Mouse (Mus musculus) cerebellum, adult 8-10 months (tissue): Measurements from ENCODE around the gene Hnrnpul1.
A peak's percentile ranks its signal among the peaks of the same experiment; 100 is the strongest.
"Not testable (repeated sequence)": the region's sequence is repeated elsewhere in the genome, so short reads cannot be mapped to it uniquely, and the experiment has no call there.

Experiments used
- DNase-seq: peaks from one replicate; pipeline ENCODE4 v3.0.0; 2022

Gene Hnrnpul1

DNA sequence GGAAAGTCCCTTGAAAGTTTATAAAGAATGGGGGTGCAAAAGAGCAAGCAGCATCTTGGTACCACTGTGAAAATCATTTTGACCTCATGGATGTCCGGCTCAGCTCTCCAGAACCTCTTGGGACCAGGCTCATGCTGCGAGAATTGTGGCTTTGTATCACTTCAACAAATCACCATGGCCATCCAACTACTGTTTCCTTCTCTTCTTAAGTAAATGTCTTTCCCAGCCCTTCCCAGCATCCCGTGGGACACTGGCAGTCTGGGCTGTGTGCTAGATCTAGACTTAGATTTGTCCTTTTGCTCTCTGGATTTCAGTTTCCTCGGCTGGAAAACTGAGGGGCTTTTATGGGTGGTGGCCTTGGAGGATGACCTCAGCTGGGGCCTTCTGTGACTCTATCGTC is 13.7 kb upstream of the Hnrnpul1 start:
- DNase-seq: no peak

DNA sequence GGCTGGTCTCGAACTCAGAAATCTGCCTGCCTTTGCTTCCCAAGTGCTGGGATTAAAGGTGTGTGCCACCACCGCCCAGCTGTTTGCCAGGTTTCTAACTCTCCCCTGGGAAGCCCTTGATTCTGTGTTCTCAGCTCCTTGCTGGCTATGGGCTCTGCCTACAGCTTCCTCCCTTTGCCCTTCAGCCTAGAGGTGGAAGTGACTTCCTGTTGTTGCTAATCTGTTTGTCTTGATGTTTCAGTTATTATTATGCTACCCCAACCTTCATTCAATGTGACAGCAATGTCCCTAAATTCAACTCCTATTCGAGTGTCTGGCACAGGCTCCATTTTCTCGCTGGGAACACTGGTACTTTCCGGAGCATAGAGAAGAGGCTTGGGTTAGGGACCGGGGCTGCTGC is 11.6 kb upstream of the Hnrnpul1 start:
- no peak for DNase-seq

DNA sequence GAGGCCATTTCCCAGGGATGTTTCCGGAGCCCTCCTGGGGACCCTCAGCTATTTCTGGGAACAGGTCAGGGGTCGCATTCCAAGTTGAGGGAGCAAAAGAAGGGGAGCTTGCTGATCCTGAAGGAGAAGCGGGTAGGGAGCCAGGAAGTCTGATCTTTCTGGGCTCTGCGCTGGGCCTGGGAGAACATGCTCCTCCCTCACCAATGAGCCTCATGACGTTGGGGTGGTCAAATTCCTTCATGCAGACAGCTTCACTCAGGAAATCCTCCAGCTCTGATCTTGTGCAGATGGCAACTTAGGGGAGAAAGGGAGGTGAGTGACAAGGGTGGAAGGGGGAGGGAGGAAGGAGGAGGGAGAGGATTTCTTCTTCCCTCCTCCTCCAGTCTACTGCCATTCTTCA is 9.7 kb upstream of the Hnrnpul1 start:
- DNase-seq: no peak

DNA sequence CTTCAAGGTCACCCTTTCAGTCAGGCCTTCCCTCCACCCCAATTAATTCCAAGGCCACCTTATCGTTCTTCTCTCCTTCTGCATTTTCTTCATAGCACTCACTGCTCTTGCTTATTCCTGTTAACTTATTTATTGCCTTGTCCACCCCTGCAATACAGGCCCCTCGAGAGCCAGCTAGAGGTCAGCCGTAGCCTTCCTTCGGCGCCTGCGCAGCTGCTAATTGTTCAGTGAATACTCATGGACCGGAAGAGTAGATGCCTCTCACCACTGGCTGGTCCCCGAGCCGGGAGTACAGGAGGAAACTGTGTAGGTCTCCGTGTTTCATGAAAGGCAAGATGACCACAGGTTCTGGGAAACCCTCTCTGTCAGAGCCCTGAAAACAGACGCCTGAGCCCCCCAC is 9.1 kb upstream of the Hnrnpul1 start:
- no peak for DNase-seq

- DNase-seq: no peak
Measured at GRCm38 (mm10) chr7:25761354-25761753, 6.8 kb upstream of the Hnrnpul1 start.

GRCm38 (mm10) chr7:25756011-25756410 is 1.5 kb upstream of the Hnrnpul1 start:
- DNase-seq: peak; percentile 80

GRCm38 (mm10) chr7:25755468-25755833 is 894 bp upstream of the Hnrnpul1 start:
- DNase-seq: no peak

DNA sequence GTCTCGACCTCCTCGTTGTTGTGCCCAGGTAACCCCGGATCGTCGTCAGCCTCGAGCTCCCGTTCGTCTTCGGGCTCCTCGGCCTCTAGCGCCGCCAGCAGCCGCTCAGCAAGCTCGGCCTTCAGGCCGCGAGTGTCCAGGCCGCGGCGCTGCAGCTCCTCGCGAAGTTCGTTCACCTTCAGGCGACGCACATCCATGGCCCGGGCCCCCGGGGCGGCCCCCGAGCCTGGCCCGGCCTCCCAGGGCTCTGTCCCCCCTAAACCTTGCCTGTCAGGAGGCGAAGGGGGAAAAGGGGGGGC is 169 bp downstream of the Hnrnpul1 start:
- DNase-seq: no peak

DNA sequence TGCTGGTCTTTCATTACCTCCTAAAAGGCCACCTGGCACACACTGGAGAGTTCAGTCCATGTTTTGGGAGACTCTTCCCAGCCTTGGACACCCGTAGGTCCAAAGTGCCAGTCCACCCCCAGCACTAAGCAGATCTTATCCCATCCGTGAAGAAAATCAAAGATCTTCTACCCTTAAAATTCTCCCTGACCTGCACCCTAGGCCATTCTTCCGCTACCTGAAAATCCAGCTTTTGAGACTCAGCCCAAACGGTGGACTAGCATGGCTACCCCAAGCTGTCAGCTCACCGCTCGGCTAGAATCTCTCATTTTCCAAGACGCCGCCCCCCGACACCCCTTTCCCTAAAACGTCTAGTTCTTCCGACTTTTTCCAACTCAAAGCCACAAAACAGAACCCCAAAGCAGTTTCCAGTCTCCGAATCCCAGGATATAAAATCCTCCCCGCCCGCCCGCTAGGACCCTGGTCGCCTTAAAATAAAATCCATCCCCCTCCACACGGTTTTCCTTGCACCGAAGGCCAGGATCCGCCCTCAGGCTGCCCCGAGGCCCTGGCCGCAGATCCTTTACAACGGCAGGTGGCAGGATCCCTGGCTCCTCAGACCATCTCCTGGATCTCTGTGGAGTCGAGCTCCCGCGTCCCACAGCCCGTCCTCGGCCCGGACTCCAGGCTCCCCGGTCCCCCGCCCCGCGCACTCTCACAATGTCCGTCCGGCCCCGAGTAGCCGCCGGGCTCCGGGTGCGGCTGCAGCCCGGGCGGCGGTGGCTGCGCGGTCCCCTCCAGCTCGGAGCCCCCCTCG is 716 bp downstream of the Hnrnpul1 start:
- peak; percentile 22 for DNase-seq

DNA sequence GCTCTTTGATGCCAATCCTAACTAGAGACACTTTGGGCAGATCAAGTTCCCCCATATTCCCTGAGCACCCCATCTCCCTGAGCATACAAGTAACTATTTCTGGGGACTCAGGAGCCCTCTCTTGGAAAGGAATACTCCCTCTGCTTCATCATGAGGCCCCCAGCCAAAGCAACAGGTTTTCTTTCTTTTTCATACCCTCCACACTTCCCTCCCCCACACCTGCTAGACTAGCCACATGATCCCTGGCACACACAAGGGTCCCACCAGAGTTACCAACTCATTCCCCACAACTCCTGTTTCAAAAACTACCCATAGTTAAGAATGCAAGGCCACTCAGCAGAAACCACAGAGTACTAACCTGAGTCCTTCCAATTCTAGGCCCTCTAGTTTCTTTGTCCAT is 1.5 kb downstream of the Hnrnpul1 start:
- DNase-seq: no peak

DNA sequence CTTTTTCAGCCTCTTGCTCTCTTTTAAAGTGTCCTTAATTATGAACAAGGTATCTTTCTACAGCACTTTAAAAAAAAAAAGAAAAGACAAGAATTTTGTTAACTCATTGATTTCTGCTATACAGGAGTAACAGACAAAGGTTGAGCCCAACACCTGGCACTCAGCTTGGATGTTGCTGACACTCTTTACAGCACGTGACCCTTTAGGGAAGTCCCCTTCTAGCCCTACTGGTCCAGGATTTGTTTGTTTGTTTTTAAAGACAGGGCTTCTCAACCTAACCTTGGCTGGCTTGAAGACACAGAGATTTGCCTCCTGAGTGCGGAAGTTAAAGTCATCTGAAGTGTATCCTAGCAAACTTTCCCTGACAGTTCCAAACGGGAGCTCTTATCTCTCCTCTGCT is 7.7 kb downstream of the Hnrnpul1 start:
- DNase-seq: no peak

DNA sequence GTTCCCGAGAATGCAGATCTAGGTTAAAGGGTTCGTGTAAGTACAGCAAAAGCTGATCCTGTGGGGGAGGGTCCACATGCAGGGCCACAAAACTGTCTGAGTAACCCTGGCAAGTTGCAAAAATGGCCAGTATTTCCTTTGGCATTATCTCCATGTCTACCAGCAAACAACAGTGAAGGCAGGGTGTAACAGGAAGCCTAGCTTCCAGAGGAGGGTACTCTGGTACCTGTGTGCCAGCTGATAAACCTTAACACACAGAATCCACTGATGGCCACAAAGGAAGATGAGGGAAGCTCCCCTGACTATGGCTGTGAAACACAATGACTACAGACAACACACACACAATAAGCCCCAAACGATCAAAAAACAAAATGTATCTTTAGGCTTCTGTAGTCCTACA is 16.3 kb downstream of the Hnrnpul1 start:
- DNase-seq: no peak

GRCm38 (mm10) chr7:25736920-25737319 is 17.6 kb downstream of the Hnrnpul1 start:
- DNase-seq: no peak

GRCm38 (mm10) chr7:25734991-25735390 is 19.6 kb downstream of the Hnrnpul1 start:
- DNase-seq: no peak

DNA sequence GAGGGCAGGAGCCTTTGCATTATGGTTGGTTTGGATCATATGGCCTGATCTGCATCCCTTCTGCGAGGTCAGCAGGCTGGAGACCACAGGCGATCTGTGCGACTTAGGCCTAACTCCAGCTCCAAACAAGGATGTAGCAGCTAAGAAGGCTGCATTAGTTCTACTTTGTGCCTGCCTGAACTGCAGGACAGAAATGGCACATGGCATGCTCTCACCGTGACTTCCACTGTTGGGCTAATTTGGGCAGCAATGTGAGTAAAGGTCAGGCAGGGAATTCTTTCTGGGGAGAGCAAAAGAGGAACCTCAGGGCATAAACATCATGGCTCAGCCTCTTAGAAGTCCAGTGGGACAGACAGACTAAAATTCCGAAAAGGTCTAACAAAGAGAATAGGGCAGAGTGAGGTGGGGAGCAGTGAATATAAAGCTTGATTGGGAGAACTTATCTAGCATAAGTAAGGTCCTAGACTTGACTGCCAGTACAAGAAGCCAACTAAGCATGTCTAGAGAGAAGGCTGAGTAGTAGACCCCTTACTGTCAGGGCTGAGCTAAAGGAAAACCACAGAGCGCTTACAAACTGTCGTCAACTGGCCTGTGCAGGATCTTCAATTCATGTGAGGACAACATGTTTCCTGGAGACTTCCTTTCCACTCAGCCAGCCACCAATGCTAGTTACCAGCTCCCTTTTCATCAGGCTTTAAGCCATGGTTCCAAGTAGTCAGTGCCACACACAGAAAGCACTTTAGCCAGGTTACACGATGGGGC is 23.1 kb downstream of the Hnrnpul1 start:
- no peak for DNase-seq

GRCm38 (mm10) chr7:25729862-25730261 is 24.7 kb downstream of the Hnrnpul1 start:
- no peak for DNase-seq

- DNase-seq: no peak
Measured at GRCm38 (mm10) chr7:25729396-25729795, 25.2 kb downstream of the Hnrnpul1 start.

DNA sequence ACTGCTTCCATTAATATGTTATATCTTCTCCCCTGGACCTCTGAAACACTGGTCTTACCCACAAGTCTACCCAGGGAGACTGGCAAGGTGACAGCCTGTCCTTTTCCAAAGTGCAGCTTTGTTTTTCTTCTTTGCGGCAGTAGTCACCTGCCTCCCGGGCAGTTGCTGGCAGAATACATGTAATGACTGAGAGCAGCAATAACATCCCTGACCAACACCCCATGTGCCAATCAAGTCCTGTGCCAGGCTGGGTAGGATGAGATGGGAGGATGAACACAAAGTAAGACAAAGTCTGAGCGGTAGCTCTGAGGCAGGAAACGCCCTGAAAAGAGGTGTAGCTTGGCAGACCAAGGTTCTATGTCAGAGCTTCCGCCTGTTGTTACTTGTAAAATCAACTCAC is 26.8 kb downstream of the Hnrnpul1 start:
- DNase-seq: no peak

- no peak for DNase-seq
Measured at GRCm38 (mm10) chr7:25725886-25726285, 28.7 kb downstream of the Hnrnpul1 start.

- not testable (repeated sequence) for DNase-seq
Measured at GRCm38 (mm10) chr7:25721776-25722175, 32.8 kb downstream of the Hnrnpul1 start.

GRCm38 (mm10) chr7:25720760-25721159 is 33.8 kb downstream of the Hnrnpul1 start:
- no peak for DNase-seq

DNA sequence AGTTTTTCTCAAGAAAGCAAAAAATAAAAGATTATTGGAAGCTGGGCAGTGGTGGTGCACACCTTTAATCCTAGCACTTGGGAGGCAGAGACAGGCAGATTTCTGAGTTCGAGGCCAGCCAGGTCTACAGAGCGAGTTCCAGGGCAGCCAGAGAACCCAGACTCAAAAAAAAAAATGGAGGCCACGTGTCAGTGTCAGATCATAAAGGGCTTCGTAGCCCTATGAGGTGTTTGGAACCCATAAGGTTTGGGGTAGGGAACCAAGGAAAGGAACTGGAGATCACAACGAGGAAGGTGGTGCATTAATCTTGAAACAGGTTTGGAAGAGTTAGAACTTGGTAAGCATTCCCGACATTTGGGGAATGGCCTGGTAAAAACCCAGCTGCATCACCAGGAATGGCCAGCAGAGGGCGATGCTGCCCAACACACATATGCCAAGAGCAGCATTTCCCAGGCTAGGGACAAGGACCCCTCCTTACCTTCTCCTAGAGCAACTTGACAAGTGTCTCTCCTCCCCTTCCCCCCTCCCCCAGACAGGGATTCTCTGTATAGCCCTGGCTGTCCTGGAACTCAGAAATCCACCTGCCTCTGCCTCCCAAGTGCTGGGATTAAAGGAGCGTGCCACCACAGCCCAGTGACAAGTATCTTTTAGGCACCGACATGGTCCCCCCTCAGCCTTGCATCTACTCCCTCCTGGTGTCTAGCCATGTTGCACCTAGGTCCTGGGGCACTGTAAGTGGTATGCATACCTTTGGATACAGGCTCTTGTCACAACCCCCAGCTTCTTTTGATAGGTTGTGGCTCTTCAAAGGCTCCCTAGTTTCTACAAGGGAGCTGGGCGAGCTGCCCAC is 34.6 kb downstream of the Hnrnpul1 start:
- peak; percentile 77 for DNase-seq

- DNase-seq: peak; percentile 93
Measured at GRCm38 (mm10) chr7:25718788-25719417, 35.7 kb downstream of the Hnrnpul1 start, which contains the start of gene Ccdc97. TSS of gene Ccdc97 (minus strand) at chr7:25719088.
